Mouse (Mus musculus): ENCODE results near the gene Slc35f3.

DNA sequence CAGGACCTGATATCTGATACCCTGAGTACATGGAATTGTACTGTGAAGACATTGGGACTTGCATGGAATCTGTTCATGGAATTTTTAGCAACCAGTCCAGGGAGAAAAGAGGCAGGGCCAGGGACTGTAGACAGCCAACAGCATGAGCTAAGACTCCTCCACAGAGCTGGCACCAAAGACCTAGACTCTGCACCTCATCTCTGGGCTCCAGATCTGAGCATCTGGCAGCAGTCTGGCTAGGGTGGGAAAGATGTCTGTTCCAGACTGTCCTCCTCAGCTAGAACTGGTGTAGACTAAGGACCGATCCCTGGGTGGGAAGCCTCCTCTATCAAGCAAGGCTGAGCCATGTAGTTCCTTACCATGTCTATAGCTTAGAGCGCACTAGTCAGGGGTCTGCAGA lies 25.9 kb upstream of the Slc35f3 start:
- TF ChIP-seq CTCF (IDR thresholded peaks at IDR 0.05; ENCODE audit: insufficient read depth, low read length), result no peak
- no peak for TF ChIP-seq POLR2A (IDR thresholded peaks at IDR 0.05; ENCODE audit: borderline replicate concordance, extremely low read depth, low read depth, low read length)
